Mouse (Mus musculus) lung, embryonic 16.5 days (tissue): ENCODE results near the gene Polr1b. TPM values are rescaled to one million over a fixed set of nuclear protein-coding genes. Genes with fewer than 3 reads are reported as not detected.

Source experiments
- ATAC-seq: fragments of 200-750 bp; cut with Nextera tagmentation; 2 replicates; pipeline ENCODE4 v1.8.0; 2017; ENCODE audit warnings: low read depth, mild to moderate bottlenecking, moderate library complexity
- H3K27ac ChIP-seq: fragments of 300-500 bp; sonication (generic); 2 replicates; pipeline ENCODE4 v1.5.1; 2014; ENCODE audit warnings: mild to moderate bottlenecking, control low read depth, low read length
- H3K27me3 ChIP-seq: fragments of 300-500 bp; sonication (generic); 2 replicates; pipeline ENCODE4 v1.6.1; 2014; ENCODE audit warnings: low read depth, low read length, mixed read lengths; ENCODE audit not compliant: control insufficient read depth, insufficient read depth
- H3K36me3 ChIP-seq: fragments of 300-500 bp; sonication (generic); 2 replicates; pipeline ENCODE4 v1.6.1; 2014; ENCODE audit warnings: low read length; ENCODE audit not compliant: control insufficient read depth, insufficient read depth
- H3K4me1 ChIP-seq: fragments of 300-500 bp; sonication (generic); replicated peaks from 2 replicates; pipeline ENCODE4 v1.6.1; 2014; ENCODE audit warnings: low read length, mixed read lengths; ENCODE audit not compliant: control insufficient read depth, insufficient read depth
- H3K4me2 ChIP-seq: fragments of 300-500 bp; sonication (generic); 2 replicates; pipeline ENCODE4 v1.6.1; 2014; ENCODE audit warnings: low read depth, low read length, control low read depth
- H3K4me3 ChIP-seq: fragments of 300-500 bp; sonication (generic); 2 replicates; pipeline ENCODE4 v1.5.1; 2014; ENCODE audit warnings: mild to moderate bottlenecking, low read length, control low read depth
- H3K9ac ChIP-seq: fragments of 300-500 bp; sonication (generic); 2 replicates; pipeline ENCODE4 v1.6.1; 2014; ENCODE audit warnings: low read length, control low read depth
- H3K9me3 ChIP-seq: fragments of 300-500 bp; sonication (generic); 2 replicates; pipeline ENCODE4 v1.6.1; 2016; ENCODE audit warnings: low read length; ENCODE audit not compliant: control insufficient read depth
- WGBS: fragments of 180-500 bp; shearing (Covaris S2); extraction: QIAGEN DNeasy Blood & Tissue Kit; methylation state at CpG from one replicate; pipeline ENCODE4 v1.1.7; 2014; 5-methylcytosine and 5-hydroxymethylcytosine counted together
- polyA plus RNA-seq: library from polyadenylated mRNA; unstranded; fragments of >200 nt; fragmentation: Nextera tagmentation; extraction: Ambion mirVana; gene quantifications from 2 replicates; pipeline ENCODE4 v1.2.1, GENCODE M21; 2015

Gene Polr1b
- polyA plus RNA-seq, 1 experiment from 2014 or later, result 20.2 TPM

DNA sequence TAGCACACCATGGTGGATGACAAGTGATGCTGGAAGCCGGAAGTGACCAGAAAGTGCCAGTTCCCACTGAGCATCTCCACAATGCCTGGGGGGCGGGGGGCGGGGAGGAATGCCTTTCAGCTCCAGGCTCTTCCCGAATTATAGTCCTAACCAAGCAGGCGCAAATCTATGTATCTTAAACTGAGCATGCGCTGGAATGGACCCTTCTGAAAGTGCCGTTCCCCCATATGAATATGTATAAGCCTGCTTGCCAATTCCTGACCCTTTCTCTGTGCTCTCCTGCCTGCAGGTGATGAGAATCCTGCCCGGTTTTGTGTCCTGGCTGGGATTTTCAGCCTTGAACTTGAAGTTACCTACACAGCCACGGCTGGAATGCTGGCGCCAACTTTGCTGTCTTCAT is 72.6 kb downstream of the Polr1b start:
- Histone ChIP-seq H3K4me2 (no peak overlapping the region), H3K9ac (no peak overlapping the region)

DNA sequence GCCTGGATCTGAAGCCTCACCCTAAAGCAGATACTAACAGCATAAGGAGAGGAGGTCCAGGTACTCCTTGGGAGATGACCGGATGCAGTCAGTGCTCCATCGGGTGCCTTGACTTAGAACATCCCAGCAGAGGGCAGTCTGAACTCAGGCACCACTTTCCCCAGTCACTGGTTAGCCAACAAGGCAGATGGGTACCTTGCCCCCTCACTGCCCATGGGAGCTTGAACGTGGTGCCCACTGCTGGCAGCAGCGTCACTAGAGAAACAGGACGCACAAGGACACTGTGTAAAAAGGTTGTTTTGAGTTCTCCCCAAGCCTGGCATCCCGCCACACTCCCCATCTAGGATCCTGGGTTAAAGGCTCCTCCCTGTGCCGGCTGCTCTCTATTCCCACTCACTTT is 73.7 kb downstream of the Polr1b start:
- Histone ChIP-seq H3K4me2 (0 out of 2 replicates have a peak overlapping the region, but pooled peaks have one; percentile 14), H3K9ac (no peak overlapping the region), H3K36me3 (no peaks in the 10 kb centered on the region), H3K9me3 (no peaks in the 10 kb centered on the region), H3K4me3 (no peak overlapping the region), H3K27ac (no peak overlapping the region), H3K27me3 (no peaks in the 10 kb centered on the region), H3K4me1 (0 out of 2 replicates have a peak, but pooled peaks cover 3% of the 10 kb centered on the region)
- ATAC-seq, result peak; percentile 69; the same call in 1 of the 2 replicates
- 27% methylated on average over 7 of the region's 7 CpGs for WGBS

More for the DNA sequence above, 72.6 kb downstream of the Polr1b start:
- ATAC-seq, result no peak
- no peaks in the 10 kb centered on the region for H3K9me3 ChIP-seq
- no peak overlapping the region for H3K4me3 ChIP-seq
- no peak overlapping the region for H3K27ac ChIP-seq
- 0 out of 2 replicates have a peak, but pooled peaks cover 3% of the 10 kb centered on the region for H3K4me1 ChIP-seq
- H3K36me3 ChIP-seq, result no peaks in the 10 kb centered on the region
- 45% methylated on average over 10 of the region's 10 CpGs for WGBS
- H3K27me3 ChIP-seq, result no peaks in the 10 kb centered on the region

DNA sequence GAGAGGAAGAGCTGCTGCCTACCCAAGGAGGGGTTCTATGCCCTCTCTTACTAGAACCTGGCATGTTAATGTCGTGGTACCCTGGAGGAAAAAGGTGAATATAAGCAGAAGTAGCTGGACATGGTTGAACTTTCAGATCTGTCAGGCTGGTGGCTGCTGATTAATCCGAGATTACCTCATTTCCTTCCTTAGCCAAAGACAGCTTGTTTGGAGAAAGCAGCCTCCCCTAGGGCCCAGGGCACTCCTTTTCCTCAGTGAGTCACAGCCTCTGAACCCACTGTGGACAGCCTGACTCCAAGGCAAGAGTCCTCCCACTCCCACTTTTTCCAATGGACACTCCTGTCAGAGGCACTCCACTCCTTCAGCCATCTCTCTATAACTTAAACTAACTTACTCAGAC is 74.8 kb downstream of the Polr1b start:
- Histone ChIP-seq H3K9me3 (no peaks in the 10 kb centered on the region), H3K27me3 (no peaks in the 10 kb centered on the region), H3K9ac (no peak overlapping the region), H3K27ac (no peak overlapping the region), H3K4me1 (0 out of 2 replicates have a peak, but pooled peaks cover 3% of the 10 kb centered on the region), H3K4me3 (no peak overlapping the region), H3K4me2 (no peak overlapping the region), H3K36me3 (no peaks in the 10 kb centered on the region)
- WGBS, result 40% methylated on average over 2 of the region's 2 CpGs
- ATAC-seq, result no peak; the same call in 1 of the 2 replicates

Other genes starting within 250 kb of the Polr1b start
- 7.9 and 8.0 TPM in 2 replicates for gene Fbln7, start 238.0 kb upstream of the Polr1b start, polyA plus RNA-seq
- gene Zc3h8, start 156.9 kb upstream of the Polr1b start, polyA plus RNA-seq, result 6.4 and 7.2 TPM in 2 replicates
- gene Zc3h6, start 133.6 kb upstream of the Polr1b start, polyA plus RNA-seq, result 1.2 and 1.3 TPM in 2 replicates
- gene Gm10762, start 133.3 kb upstream of the Polr1b start, polyA plus RNA-seq, result 12.0 and 13.1 TPM in 2 replicates
- gene Vinac1, start 52.8 kb upstream of the Polr1b start, polyA plus RNA-seq, result 0.23 and 0.25 TPM in 2 replicates
- gene Ttl, start 35.1 kb upstream of the Polr1b start, polyA plus RNA-seq, result 11.8 and 12.2 TPM in 2 replicates
- gene Chchd5, start 28.7 kb downstream of the Polr1b start, polyA plus RNA-seq, result 28.3 and 31.1 TPM in 2 replicates
- gene Slc20a1, start 97.8 kb downstream of the Polr1b start, polyA plus RNA-seq, result 20.1 and 24.4 TPM in 2 replicates
- gene Ckap2l, start 196.2 kb downstream of the Polr1b start, polyA plus RNA-seq, result 50.8 and 64.0 TPM in 2 replicates
- gene Il1a, start 209.0 kb downstream of the Polr1b start, polyA plus RNA-seq, result not detected in 2 replicates